Mouse (Mus musculus) macrophage (primary cell): Measurements from ENCODE around the gene Rgs17. TPM values are rescaled to one million over a fixed set of nuclear protein-coding genes. Genes with fewer than 3 reads are reported as not detected.
"Not testable (repeated sequence)": the region's sequence is repeated elsewhere in the genome, so short reads cannot be mapped to it uniquely, and the experiment has no call there.

Experiments
- H3K27ac ChIP-seq: fragments of 350-480 bp; formaldehyde crosslinking; 2 replicates; pipeline ENCODE4 v1.9.0; 2021
- H3K36me3 ChIP-seq: fragments of 350-480 bp; formaldehyde crosslinking; 2 replicates; pipeline ENCODE4 v1.9.0; 2021; ENCODE audit errors: inconsistent target
- H3K4me3 ChIP-seq: fragments of 350-480 bp; formaldehyde crosslinking; 2 replicates; pipeline ENCODE4 v1.9.0; 2021; ENCODE audit errors: inconsistent target
- H3K79me2 ChIP-seq: fragments of 350-480 bp; formaldehyde crosslinking; 2 replicates; pipeline ENCODE4 v1.9.0; 2021; ENCODE audit errors: inconsistent target
- whole genome bisulfite sequencing: methylation state at CpG from one replicate; pipeline ENCODE4 v1.1.7; 2026; ENCODE audit warnings: inconsistent platforms; ENCODE audit not compliant: missing documents; 5-methylcytosine and 5-hydroxymethylcytosine counted together
- polyA plus RNA-seq: library from polyadenylated mRNA; stranded (reverse); fragments of 250-400 nt; gene quantifications from 3 replicates; pipeline ENCODE4 v1.2.4, GENCODE M21; 2018; ENCODE audit warnings: inconsistent platforms
- total RNA-seq, 78 experiments: library from RNA; depleted of rRNA; stranded (reverse); fragments of 250-400 nt; gene quantifications; 1 replicate in 9 of 78; 2 replicates in 24 of 78; 3 replicates in 43 of 78; 4 replicates in 2 of 78; pipeline ENCODE4 v1.2.4; 2018; ENCODE audit warnings: inconsistent platforms in 56 of 78

Rgs17 gene
- under 1 TPM in 1 of 26 experiments, not detected in 25; 0.09 TPM for total RNA-seq (2018; cell fraction: chromatin; rRNA removed)
- total RNA-seq (2018; cell fraction: cytosol; rRNA removed), result not detected
- total RNA-seq (2018; cell fraction: nucleus; rRNA removed), result not detected
- polyA plus RNA-seq, result not detected in 3 replicates

- Histone ChIP-seq H3K27ac (no peak within 1 kb of the TSS), H3K79me2 (no peaks in the 10 kb centered on the region), H3K36me3 (no peaks in the 10 kb centered on the region), H3K4me3 (no peak within 1 kb of the TSS)
- 3% methylated on average over 34 of the region's 35 CpGs for WGBS
Measured at GRCm38 (mm10) chr10:5922294-5922828, at the start of gene Rgs17. Gene Rgs17 (minus strand): TSS chr10:5922400.

- Histone ChIP-seq H3K36me3 (no peaks in the 10 kb centered on the region), H3K79me2 (no peaks in the 10 kb centered on the region), H3K27ac (no peak overlapping the region), H3K4me3 (no peak overlapping the region)
- 52% methylated on average over 2 of the region's 2 CpGs for WGBS
Measured at GRCm38 (mm10) chr10:5967655-5968054, 45.5 kb upstream of the Rgs17 start.

- H3K27ac ChIP-seq, H3K79me2 ChIP-seq, H3K4me3 ChIP-seq, H3K36me3 ChIP-seq: not testable (repeated sequence)
Measured at GRCm38 (mm10) chr10:5953787-5954186, 31.6 kb upstream of the Rgs17 start.

DNA sequence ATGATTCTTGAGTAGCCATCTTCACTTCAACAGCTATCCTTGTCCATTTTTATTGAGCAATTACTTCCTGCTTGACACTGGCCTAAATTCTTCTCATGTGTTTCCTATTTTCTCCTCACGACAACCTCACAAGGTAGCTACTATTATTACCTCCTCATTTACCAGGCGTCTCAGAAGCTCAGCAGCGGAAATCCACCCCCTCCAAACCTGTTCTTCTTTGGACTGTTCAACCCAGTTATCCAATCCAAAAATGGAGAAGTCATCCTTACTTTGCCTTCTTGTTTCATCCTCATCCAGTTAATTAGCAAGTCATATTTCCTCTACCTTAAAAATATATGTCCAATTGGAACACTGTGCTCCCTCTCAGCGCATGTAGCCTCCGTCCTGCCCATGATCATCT, 2.1 kb upstream of the Rgs17 start:
- H3K4me3 ChIP-seq, result no peak overlapping the region
- WGBS, result 82% methylated on average over 5 of the region's 5 CpGs
- no peaks in the 10 kb centered on the region for H3K36me3 ChIP-seq
- H3K27ac ChIP-seq, result no peak overlapping the region
- no peaks in the 10 kb centered on the region for H3K79me2 ChIP-seq

- Histone ChIP-seq H3K27ac (no peak overlapping the region), H3K79me2 (no peaks in the 10 kb centered on the region), H3K36me3 (no peaks in the 10 kb centered on the region), H3K4me3 (no peak overlapping the region)
- WGBS, result 25% methylated on average over 9 of the region's 9 CpGs
Measured at GRCm38 (mm10) chr10:5923096-5923495, 896 bp upstream of the Rgs17 start.

DNA sequence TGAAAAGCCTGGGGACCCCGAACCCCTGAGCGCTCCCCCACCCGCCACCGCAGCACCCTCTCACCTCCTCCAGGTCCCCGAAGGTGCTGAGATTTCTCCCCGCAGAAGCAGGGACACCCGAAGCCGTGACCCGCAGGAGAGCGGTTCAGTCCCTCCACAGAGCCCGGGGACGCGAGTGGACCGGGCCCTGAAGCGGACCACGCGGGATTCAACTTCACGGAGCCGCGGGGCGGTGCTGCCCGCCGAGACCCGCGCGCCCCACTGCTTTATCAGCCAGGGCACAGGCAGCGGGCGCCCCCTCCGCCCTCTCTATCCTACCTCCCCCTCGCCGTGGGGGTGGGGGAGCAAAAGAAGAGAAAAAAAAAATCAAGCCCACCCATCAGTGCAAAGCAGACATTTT, 429 bp downstream of the Rgs17 start:
- Histone ChIP-seq H3K36me3 (no peaks in the 10 kb centered on the region), H3K79me2 (no peaks in the 10 kb centered on the region), H3K27ac (no peak overlapping the region), H3K4me3 (no peak overlapping the region)
- 4% methylated on average over 26 of the region's 31 CpGs for WGBS

- H3K4me3 ChIP-seq, result no peak overlapping the region
- H3K36me3 ChIP-seq, result no peaks in the 10 kb centered on the region
- no peak overlapping the region for H3K27ac ChIP-seq
- H3K79me2 ChIP-seq, result no peaks in the 10 kb centered on the region
- 7% methylated on average over 12 of the region's 12 CpGs for WGBS
Measured at GRCm38 (mm10) chr10:5921031-5921551, 1.1 kb downstream of the Rgs17 start.

DNA sequence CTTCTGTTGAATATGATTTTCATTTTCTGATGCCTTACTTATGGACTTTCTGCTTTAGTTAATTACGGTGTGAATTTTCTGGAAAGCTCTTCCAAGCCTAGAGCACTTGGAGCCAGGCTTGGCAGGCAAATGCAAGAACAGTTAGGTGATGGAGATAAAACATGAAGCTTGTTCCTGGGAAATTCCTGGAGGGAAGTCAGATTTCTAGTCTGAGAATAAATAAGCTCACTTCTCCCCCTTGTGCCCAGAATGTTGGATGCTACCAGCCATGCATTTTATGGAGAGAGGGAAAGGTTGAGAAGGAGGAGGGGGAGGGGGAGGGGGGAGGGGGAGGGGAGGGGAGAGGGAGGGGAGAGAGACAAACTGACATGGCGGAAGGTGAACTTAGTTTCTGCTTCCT, 17.8 kb downstream of the Rgs17 start:
- 92% methylated on average over 1 of the region's 2 CpGs for WGBS
- H3K4me3 ChIP-seq, result no peak overlapping the region
- H3K79me2 ChIP-seq, result no peaks in the 10 kb centered on the region
- H3K27ac ChIP-seq, result no peak overlapping the region
- no peaks in the 10 kb centered on the region for H3K36me3 ChIP-seq

- Histone ChIP-seq H3K27ac (no peak overlapping the region), H3K79me2 (no peaks in the 10 kb centered on the region), H3K36me3 (no peaks in the 10 kb centered on the region), H3K4me3 (no peak overlapping the region)
- WGBS, result 94% methylated on average over 3 of the region's 4 CpGs
Measured at GRCm38 (mm10) chr10:5901777-5902176, 20.4 kb downstream of the Rgs17 start.

DNA sequence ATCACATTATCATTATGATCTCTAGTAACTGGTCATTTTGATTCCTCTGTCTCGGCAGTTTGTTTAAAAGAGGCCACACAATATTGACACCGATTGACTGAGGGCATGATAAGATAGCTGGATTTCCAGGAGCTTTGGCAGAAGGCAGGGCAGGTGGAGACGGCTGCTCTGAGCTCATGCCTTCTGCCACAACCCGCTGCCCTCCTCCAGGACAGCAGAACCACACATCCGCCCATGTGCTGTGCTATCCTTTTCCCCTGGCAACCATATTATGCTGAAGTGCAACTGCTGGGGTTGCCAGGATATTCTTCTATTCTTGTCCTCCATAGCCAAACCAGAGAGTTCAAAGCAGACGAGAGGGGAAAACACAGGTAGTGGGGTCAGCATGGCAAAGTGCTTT, 21.5 kb downstream of the Rgs17 start:
- Histone ChIP-seq H3K36me3 (no peaks in the 10 kb centered on the region), H3K27ac (no peak overlapping the region), H3K4me3 (no peak overlapping the region), H3K79me2 (no peaks in the 10 kb centered on the region)
- WGBS, result 84% methylated on average over 6 of the region's 6 CpGs

DNA sequence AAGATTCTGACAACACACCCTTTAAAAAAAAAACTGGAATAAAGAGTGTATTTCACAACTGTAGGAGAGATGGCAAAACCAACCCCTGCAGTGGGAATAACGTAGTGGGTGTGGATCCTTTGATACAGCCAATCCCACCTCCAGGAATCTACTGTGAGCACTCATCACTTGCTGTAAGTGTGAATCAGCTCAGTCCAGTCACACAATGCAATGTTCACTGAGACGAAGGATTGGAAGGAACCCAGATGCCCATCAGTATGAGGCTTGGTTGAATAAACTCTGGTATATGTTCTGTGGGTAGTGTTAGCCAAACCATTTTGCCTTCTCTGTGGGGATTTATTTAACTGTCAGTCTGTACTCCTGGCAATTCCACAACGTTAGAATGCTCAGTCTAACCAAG, 45.1 kb downstream of the Rgs17 start:
- Histone ChIP-seq H3K27ac (no peak overlapping the region), H3K79me2 (no peaks in the 10 kb centered on the region), H3K4me3 (no peak overlapping the region), H3K36me3 (no peaks in the 10 kb centered on the region)
- WGBS, result 86% methylated on average over 3 of the region's 3 CpGs

- Histone ChIP-seq H3K27ac (no peak overlapping the region), H3K36me3 (no peaks in the 10 kb centered on the region), H3K79me2 (no peaks in the 10 kb centered on the region), H3K4me3 (no peak overlapping the region)
- 76% methylated on average over 4 of the region's 4 CpGs for WGBS
Measured at GRCm38 (mm10) chr10:5871081-5871480, 51.1 kb downstream of the Rgs17 start.

DNA sequence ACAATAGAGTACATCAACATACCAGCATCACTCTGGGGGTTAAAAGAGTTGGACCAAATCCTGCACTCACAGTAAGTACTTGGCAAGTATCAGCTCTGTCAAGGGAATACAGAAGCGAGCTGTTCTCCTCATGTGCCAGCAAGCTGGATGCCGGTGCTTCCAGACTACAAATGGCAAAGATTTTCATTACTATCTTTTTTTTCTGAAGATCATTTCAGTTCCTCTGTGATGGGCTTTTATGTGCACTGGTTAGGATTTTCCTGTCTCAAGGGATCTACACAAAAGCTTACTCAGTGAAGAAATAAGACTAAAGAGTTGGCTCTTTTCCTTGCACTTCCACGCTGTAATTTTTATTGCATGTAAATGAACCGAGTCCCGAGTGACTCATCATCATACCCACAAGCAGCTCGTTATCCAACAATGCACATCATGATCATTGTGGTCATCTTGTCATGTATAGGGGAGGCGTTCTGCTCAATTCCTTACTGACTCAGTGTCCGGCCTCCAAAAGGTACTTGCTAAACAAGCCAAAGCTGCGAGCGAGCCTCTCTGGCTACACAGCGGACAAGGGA, 54.1 kb downstream of the Rgs17 start:
- Histone ChIP-seq H3K36me3 (no peaks in the 10 kb centered on the region), H3K4me3 (no peak overlapping the region), H3K79me2 (no peaks in the 10 kb centered on the region), H3K27ac (no peak overlapping the region)
- 89% methylated on average over 11 of the region's 11 CpGs for WGBS

DNA sequence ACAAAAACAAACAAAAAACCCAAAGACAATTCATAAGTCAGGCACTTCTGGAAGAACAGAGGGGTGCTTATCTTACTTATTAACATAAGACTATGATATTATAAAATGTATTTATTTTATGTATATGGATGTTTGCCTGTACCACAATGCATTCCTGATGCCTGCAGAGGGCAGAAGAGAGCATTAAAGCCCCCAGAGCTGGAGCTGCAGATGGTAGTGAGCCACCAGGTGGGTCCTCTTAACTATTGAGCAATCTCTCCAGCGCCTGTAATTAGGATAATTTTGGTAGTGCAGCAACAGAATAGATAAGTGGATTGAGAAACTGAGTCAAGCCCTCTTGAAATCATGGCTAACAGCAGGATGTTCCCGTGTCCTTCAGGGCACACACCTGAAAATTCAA, 56.2 kb downstream of the Rgs17 start:
- Histone ChIP-seq H3K27ac (no peak overlapping the region), H3K4me3 (no peak overlapping the region), H3K79me2 (no peaks in the 10 kb centered on the region), H3K36me3 (no peaks in the 10 kb centered on the region)
- WGBS, result 46% methylated on average over 2 of the region's 2 CpGs

DNA sequence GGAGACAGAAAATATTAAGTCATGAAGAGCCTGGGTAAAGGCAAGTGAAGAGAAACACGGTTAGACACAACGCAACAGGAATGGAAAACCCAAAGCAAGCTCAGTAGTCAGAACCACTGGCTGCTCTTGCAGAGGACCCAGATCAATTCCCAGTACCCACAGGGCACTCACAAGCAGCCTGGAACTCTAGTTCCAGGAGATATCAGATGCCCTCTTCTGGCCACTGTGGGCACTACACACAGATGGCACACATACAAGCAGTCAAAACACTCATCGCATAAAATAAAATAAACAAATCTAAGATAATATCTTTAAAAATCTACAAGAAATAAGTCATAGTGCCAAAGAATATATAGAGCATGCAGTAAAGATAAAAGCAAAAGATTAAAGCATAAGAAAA, 59.5 kb downstream of the Rgs17 start:
- Histone ChIP-seq H3K36me3 (no peaks in the 10 kb centered on the region), H3K4me3 (no peak overlapping the region), H3K79me2 (no peaks in the 10 kb centered on the region), H3K27ac (no peak overlapping the region)
- WGBS, result 88% methylated on average over 3 of the region's 3 CpGs

GRCm38 (mm10) chr10:5860849-5861248, 61.4 kb downstream of the Rgs17 start:
- 93% methylated on average over 3 of the region's 3 CpGs for WGBS
- H3K36me3 ChIP-seq, result no peaks in the 10 kb centered on the region
- H3K27ac ChIP-seq, result no peak overlapping the region
- H3K79me2 ChIP-seq, result no peaks in the 10 kb centered on the region
- H3K4me3 ChIP-seq, result no peak overlapping the region
